Mouse (Mus musculus) CD4-positive naive resting alpha-beta T cell, adult 57 days (primary cell): ENCODE results near the gene Kat2a. TPM values are rescaled to one million over a fixed set of nuclear protein-coding genes. Genes with fewer than 3 reads are reported as not detected.

Experiments
- total RNA-seq: library from RNA; stranded (reverse); gene quantifications from one replicate; pipeline ENCODE4 v1.2.4, GENCODE M21; 2023

Gene Kat2a
- 45.7 TPM for total RNA-seq

GRCm38 (mm10) chr11:100711783-100712615 lies at the start of gene Kat2a:
TSS of gene Kat2a (minus strand) at chr11:100712465.

DNA sequence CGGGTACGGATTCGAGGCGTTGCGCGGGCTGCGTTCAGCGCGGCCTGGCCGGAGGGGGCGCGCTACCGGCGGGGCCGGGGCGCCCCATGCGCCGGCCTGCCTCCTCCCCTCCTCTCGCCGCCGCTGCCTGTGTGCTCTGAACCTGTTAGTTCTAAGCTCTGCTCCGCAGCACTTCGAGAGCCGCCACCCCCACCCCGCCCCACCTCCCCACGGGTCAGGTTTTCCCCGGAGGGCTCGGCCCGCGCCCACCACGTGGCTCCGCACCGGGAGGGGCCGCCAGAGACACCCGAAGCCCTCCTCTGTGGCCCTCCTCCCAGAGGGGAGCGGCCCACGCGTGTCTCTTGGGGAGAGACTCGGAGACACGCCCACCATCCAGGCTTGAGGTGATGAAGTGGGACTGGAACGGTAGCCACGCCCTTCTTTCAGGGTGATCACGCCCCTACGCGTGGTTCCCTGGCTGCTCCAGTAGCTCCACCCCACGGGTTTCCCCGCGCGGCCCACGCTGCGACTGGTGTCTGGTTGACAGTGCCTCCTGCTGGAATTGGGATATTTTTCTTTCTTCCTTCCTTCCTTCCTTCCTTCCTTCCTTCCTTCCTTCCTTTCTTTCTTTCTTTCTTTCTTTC lies 47.5 kb upstream of the Kat2a start, which contains the start of gene Kcnh4:
Kcnh4 (minus strand) TSS at position 332 of the 623 bp plus-strand sequence.

GRCm38 (mm10) chr11:100738066-100738604 lies 25.9 kb upstream of the Kat2a start, which contains the start of gene Rab5c:
TSS of gene Rab5c (minus strand) at chr11:100738215.

GRCm38 (mm10) chr11:100713735-100714533 lies 1.7 kb upstream of the Kat2a start, which contains the start of gene Hspb9:
TSS of gene Hspb9 (plus strand) at chr11:100713850.

DNA sequence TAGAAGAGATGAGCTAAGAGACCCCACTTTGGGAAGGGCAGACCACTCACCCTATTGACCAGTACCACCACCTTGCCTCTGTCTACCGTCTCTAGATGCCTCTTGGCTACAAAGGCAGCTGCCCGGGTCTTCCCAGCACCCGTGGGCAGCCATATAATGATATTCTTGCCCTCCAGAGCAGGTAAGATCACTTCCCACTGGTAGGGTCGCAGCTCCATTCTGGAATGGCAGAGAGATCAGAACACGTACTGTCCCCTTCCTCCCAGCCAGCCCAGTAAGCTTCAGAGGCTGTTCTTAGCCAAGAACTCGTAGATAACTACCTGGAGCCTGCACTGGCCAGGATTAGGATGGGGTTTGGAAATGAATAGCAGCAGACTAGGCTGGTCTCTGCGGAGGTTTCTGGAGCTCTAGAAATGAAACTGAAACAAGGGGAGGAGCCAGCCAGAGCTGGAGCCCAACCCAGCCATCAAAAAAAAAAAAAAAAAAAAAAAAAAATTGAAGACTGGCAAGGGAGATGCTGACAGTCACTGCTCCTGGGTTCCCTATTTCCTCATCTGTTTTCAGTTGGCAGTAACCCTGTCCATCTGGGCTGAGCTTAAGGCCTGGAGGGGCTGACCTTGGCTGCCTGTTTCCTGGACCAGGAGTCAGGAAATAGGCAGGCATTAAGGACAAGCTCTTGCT lies 8.3 kb downstream of the Kat2a start, which contains the start of gene Dhx58:
Dhx58 (minus strand) TSS at position 421 of the 681 bp plus-strand sequence.

DNA sequence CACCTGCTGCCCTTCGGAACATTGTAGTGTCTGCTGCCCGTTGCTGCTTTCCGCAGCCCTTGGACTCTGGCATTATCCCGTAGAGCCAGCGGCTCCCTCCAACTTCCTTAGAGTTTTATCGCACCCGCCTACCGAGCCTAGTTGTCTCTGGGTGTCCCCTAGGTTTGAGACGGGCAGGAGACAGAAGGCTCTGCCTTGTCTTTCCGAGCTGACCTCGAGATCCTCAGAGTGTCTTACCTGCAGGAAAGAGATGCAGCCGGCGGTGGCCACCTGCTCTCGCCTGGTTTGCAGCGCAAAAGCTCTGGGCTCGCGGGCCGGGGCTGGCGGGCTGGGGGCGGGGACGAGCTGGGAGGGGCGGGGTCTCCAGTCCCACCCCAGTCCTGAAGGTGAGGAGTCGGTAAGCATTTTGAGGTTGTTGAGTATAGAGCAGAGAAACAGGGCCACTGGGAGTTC lies 20.1 kb downstream of the Kat2a start, which contains the start of gene Zfp385c:
Zfp385c (minus strand) TSS at position 292 of the 453 bp plus-strand sequence.

Other genes with a start within 250 kb of the Kat2a start
- 27.2 TPM for gene Klhl11, start 239.7 kb downstream of the Kat2a start, total RNA-seq
- gene Acly, start 184.5 kb downstream of the Kat2a start, total RNA-seq: 150 TPM
- gene Ttc25, start 166.9 kb downstream of the Kat2a start, total RNA-seq: not detected
- 107 TPM for gene Cnp, start 137.6 kb downstream of the Kat2a start, total RNA-seq
- gene Nkiras2, start 93.2 kb downstream of the Kat2a start, total RNA-seq: 20.9 TPM
- 411 TPM for gene Dnajc7, start 92.3 kb downstream of the Kat2a start, total RNA-seq
- not detected for gene Zfp385c, start 20.0 kb downstream of the Kat2a start, total RNA-seq
- gene Dhx58, start 8.2 kb downstream of the Kat2a start, total RNA-seq: 8.6 TPM
- gene Hspb9, start 1.4 kb upstream of the Kat2a start, total RNA-seq: 0.98 TPM
- gene Rab5c, start 25.8 kb upstream of the Kat2a start, total RNA-seq: 113 TPM
- gene Kcnh4, start 47.5 kb upstream of the Kat2a start, total RNA-seq: 0.65 TPM
- not detected for gene Hcrt, start 50.5 kb upstream of the Kat2a start, total RNA-seq
- gene Ghdc, start 58.5 kb upstream of the Kat2a start, total RNA-seq: 6.1 TPM
- 174 TPM for gene Stat5b, start 138.3 kb upstream of the Kat2a start, total RNA-seq
- 114 TPM for gene Stat5a, start 146.9 kb upstream of the Kat2a start, total RNA-seq
- 293 TPM for gene Stat3, start 227.1 kb upstream of the Kat2a start, total RNA-seq